ENCODE assay signal across 10 mouse cellular contexts in genomic region chr13:69538327-69538726, GRCm38 (mm10). TPM values are rescaled to one million over a fixed set of nuclear protein-coding genes. Genes with fewer than 3 reads are reported as not detected.
DNase-seq lines count a peak whose midpoint lies in the region; ATAC-seq and TF ChIP-seq lines count a peak whose summit lies in the region.
"Had no signal": no experiment of that assay in that cellular context is flagged by ENCODE, and none has a peak within 500 bp of the region (broad histone marks: within the 10 kb centered on the region; RNA-seq: fewer than 3 reads in every experiment).

No protein-coding gene starts in this region.

- peaks cover 16% of the 10 kb centered on the region for H3K4me1 ChIP-seq in heart, adult 2 months (ENCODE audit: control insufficient read depth, insufficient read depth, low read length)

- DNase-seq in heart, adult 2 months: peak in 1 of 2 experiments; percentile 45
- no peak for DNase-seq in heart, postnatal 36 days
- DNase-seq in 416B (ENCODE audit: low read depth) (peak; percentile 36), adipocyte (ENCODE audit: low spot score) (peak; percentile 96)
- DNase-seq in layer of hippocampus, adult 9-11 months: no peak
- no peak for DNase-seq in natural killer cell, adult 2 months (ENCODE audit: low spot score in 2 of 2)

- H3K79me2 ChIP-seq in heart, adult 2 months (replicated peaks; ENCODE audit: control insufficient read depth, insufficient read depth, low read length): peaks cover 3% of the 10 kb centered on the region; the same call in 1 of the 2 replicates

- no peak for TF ChIP-seq CTCF in heart, adult 2 months (IDR thresholded peaks at IDR 0.05)

- 0 out of 2 replicates have a peak, but pooled peaks have one; percentile 5 for ATAC-seq in granulocyte monocyte progenitor cell, adult 5-6 weeks (replicated peaks; ENCODE audit: poor library complexity, severe bottlenecking)
- ATAC-seq in monocyte, adult 5-6 weeks (replicated peaks; ENCODE audit: insufficient number of reproducible peaks, low FRiP score, low TSS enrichment, poor library complexity, severe bottlenecking): no peak

- no peak for TF ChIP-seq EP300 in heart, adult 2 months (IDR thresholded peaks at IDR 0.05; ENCODE audit: insufficient read depth, low read depth, low read length)

- intact Hi-C loops in heart, adult 2 months (cut with DNase I): loop anchor here (10.0 kb wide), 1 partner anchor 954 kb away; the partner anchor contains the start of genes Fastkd3 and Mtrr
- intact Hi-C loops in heart, postnatal 36 days (cut with DNase I): no loop called here

- H3K9ac ChIP-seq in heart, adult 2 months (ENCODE audit: low read depth, low read length): no peak overlapping the region
- H3K9ac ChIP-seq: neural tube, embryonic 13.5 days had no signal

- no peaks in the 10 kb centered on the region for H3K27me3 ChIP-seq in heart, adult 2 months (ENCODE audit: control insufficient read depth, insufficient read depth, low read length)
- H3K27me3 ChIP-seq: neural tube, embryonic 13.5 days had no signal

- no peak for TF ChIP-seq POLR2A in heart, adult 2 months (IDR thresholded peaks at IDR 0.05; ENCODE audit: insufficient read depth, low read depth, low read length)

- H3K27ac ChIP-seq in heart, adult 2 months: 0 out of 2 replicates have a peak overlapping the region, but pooled peaks have one; percentile 33
- H3K27ac ChIP-seq: forebrain, embryonic 10.5 days; neural tube, embryonic 13.5 days had no signal

- WGBS in heart, adult 2 months: 28% methylated on average over 4 of the region's 4 CpGs

- H3K36me3 ChIP-seq in heart, adult 2 months (ENCODE audit: control insufficient read depth, insufficient read depth, low read length): no peaks in the 10 kb centered on the region
- H3K36me3 ChIP-seq: forebrain, embryonic 10.5 days; neural tube, embryonic 13.5 days had no signal

- no peak overlapping the region for H3K4me3 ChIP-seq in heart, adult 2 months
- H3K4me3 ChIP-seq: forebrain, embryonic 10.5 days; neural tube, embryonic 13.5 days had no signal

RNA-seq across cellular contexts. Expression of gene Tent4a, which starts 3.9 kb away (rescaled TPM):
- 10 to 100 TPM; 11.0 to 12.7 TPM for total RNA-seq in heart, adult 2 months (2021)
- 8.1 and 8.9 TPM in 2 replicates for polyA plus RNA-seq in heart, adult 2 months (2012; rRNA removed)
- total RNA-seq in heart, postnatal 36 days (2021): 10 to 100 TPM; 12.8 to 14.4 TPM
- 9.0 and 10.6 TPM in 2 replicates for total RNA-seq in granulocyte monocyte progenitor cell, adult 5-6 weeks (2014; fragmentation: Nextera tagmentation)
- 10.9 and 11.4 TPM in 2 replicates for total RNA-seq in granulocyte monocyte progenitor cell, adult 5-6 weeks (2017)
- total RNA-seq in monocyte, adult 5-6 weeks (2017): 4.9 to 16.1 TPM (median 9.2 TPM) in 3 replicates

RNA-seq across cellular contexts. Expression of gene Nsun2, which starts 4.8 kb away (rescaled TPM):
- 10 to 100 TPM; 40.4 to 47.9 TPM for total RNA-seq in heart, adult 2 months (2021)
- polyA plus RNA-seq in heart, adult 2 months (2012; rRNA removed): 29.3 and 53.3 TPM in 2 replicates
- 10 to 100 TPM; 41.4 to 48.9 TPM for total RNA-seq in heart, postnatal 36 days (2021)
- total RNA-seq in granulocyte monocyte progenitor cell, adult 5-6 weeks (2014; fragmentation: Nextera tagmentation): 117 and 132 TPM in 2 replicates
- total RNA-seq in granulocyte monocyte progenitor cell, adult 5-6 weeks (2017): 217 and 233 TPM in 2 replicates
- 73.1 to 84.0 TPM (median 80.0 TPM) in 3 replicates for total RNA-seq in monocyte, adult 5-6 weeks (2017)

Comparison
In these comparisons a context has a peak if more than half of its experiments do, and no peak if none do; other contexts are left out.
1. DNase-seq: peak in 416B (single experiment) and adipocyte (single experiment); none in heart, postnatal 36 days (0 of 2), layer of hippocampus, adult 9-11 months (single experiment) and natural killer cell, adult 2 months (0 of 2).